Mouse (Mus musculus): ENCODE data around the gene Olfr1295.

The Olfr1295 gene

DNA sequence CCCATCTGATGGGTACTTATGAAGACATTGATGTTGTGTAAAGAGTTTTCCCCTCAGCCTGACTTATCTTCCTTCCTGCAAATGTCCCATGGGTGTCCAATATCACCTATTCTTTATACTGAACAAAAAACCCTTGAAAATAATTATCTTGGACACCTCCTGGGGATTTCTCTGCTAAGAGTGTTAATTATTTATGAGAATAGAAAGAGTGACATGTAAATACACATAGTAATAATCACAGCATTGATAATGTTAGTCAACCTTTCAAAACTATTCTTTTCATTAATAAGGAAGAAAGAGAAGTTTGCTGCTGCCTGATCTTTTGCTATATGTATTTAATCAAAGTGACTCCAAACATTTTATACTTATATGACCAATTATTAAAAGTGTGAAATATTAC, at the start of gene Olfr1295:
TSS of gene Olfr1295 (minus strand) at position 101 of the 400 bp plus-strand sequence.
- DNase-seq (ENCODE audit: low read depth, low spot score) = no peak

DNA sequence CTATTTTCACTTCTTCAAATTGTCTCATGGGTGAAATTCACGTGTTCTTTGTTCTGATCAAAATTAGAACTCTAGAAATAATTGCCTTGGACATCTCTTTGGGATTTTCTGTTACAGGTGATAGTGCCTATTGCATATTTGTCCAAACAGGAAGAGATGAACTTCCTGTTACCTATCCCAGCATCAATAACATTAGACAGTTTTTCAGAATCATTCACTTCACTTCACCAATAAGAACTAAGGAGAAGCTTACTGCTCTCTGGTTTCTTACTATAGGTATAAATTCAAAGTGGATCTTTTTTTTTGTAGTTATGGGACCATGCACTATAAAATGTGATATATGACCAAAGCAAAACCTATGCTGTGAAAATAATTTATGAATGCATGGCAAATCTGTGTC, 29.3 kb downstream of the Olfr1295 start, which contains the start of gene Olfr1294:
TSS of gene Olfr1294 (minus strand) at position 101 of the 400 bp plus-strand sequence.
- DNase-seq (ENCODE audit: low read depth, low spot score) = no peak

DNA sequence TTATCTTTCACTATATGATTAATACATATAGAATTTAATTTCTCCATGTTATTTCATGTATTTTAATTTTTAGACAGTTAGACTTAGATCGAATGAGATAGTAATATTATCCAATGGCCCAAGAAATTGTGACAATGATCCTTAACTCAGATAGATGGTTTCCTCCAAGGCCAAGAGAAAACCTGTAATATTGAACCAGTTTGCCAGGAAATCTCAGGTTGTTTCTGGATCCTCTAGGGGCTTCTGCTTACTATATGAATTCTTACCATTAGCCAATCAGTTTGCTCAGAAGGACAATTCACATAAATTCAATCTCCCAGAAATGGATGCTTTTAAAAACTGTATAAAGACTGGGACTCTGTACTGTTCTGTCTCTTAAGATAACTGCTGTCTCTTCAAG, 44.6 kb downstream of the Olfr1295 start, which contains the start of gene Olfr1293-ps:
TSS of gene Olfr1293-ps (plus strand) at position 301 of the 400 bp plus-strand sequence.
- DNase-seq (ENCODE audit: low read depth, low spot score) = no peak

DNA sequence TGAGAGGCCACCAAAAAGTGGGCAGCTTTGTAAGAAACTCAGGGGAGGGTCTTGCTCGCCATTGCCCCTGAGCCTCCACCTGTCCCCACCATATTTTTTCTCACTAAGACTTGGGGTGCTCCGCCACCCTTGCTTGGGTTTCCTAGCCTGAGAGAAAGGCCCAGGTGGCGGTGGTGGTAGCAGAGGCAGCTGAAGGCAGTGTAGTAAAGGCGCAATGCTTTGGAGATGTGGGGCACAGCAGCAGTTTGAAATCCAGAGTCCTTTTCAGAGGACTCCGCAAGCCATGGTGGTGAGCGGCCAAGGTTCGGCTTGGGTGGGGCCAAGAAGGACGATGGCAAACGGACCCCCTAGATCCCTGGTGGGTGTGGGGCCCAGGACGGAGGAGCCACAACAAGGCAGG, 52.0 kb downstream of the Olfr1295 start:
- DNase-seq (ENCODE audit: low read depth, low spot score) = no peak

All from brain, embryonic 18.5 days (tissue).